Mouse (Mus musculus): ENCODE measurements around the gene Mmp2. TPM values are rescaled to one million over a fixed set of nuclear protein-coding genes. Genes with fewer than 3 reads are reported as not detected.
A peak's percentile ranks its signal among the peaks of the same experiment; 100 is the strongest.
"Not testable (repeated sequence)": the region's sequence is repeated elsewhere in the genome, so short reads cannot be mapped to it uniquely, and the experiment has no call there.

The Mmp2 gene
- total RNA-seq, 4 experiments from 2014 or later, result 19.7 to 42.4 (median 25.2) TPM

- no peak for DNase-seq (ENCODE audit: low spot score in 2 of 2)
These were observed 11.5 kb downstream of the Mmp2 start for GRCm38 (mm10) chr8:92838616-92839015.

GRCm38 (mm10) chr8:92839161-92839560, 12.1 kb downstream of the Mmp2 start:
- DNase-seq (ENCODE audit: low spot score in 2 of 2), result no peak

DNA sequence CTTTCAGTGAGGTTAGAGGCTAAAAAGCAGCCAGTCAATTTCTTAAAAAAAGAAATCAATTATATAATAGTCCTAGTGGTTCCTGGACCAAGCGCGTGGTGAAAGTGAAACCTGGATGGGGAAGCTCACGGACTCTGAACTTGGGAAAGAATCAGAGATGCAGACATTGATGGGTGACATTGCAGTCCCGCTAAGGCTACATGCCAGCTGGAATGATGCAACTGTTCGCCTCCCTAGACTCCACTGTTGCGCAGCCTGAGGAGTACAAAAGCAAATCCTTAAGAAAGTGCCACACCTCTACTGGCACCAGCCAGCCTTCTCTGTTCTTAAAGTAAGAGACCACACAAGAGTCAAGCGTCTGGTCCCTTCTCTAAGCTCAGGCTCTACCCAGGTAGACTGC, 12.8 kb downstream of the Mmp2 start:
- DNase-seq (ENCODE audit: low spot score in 2 of 2), result peak in 1 of 2 experiments; percentile 47

- no peak for DNase-seq (ENCODE audit: low spot score in 2 of 2)
These were observed 19.6 kb downstream of the Mmp2 start for GRCm38 (mm10) chr8:92846684-92847083.

GRCm38 (mm10) chr8:92847299-92847698, 20.2 kb downstream of the Mmp2 start:
- DNase-seq (ENCODE audit: low spot score in 2 of 2), result no peak

DNA sequence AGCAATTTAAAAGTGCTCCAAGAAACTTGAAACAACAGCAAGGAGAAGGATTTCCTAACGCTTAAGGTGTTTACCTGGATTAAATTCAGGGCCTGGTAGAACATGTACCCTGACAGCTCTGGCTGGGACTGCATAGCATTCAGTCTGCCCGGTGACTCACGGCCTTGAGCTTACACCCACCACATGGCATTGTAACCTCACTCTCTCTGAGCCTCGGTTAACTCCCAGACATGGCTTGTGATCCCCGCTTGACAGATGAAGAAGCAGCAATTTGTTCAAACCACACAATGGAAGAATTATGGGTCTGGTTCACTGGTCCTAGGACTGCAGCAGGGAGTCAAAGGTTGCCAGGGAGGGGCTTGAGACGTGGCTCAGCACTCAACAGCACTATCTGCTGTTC, 22.2 kb downstream of the Mmp2 start:
- DNase-seq (ENCODE audit: low spot score in 2 of 2), result no peak

GRCm38 (mm10) chr8:92850239-92850638, 23.1 kb downstream of the Mmp2 start:
- DNase-seq (ENCODE audit: low spot score in 2 of 2), result peak; percentile 92 to 97

DNA sequence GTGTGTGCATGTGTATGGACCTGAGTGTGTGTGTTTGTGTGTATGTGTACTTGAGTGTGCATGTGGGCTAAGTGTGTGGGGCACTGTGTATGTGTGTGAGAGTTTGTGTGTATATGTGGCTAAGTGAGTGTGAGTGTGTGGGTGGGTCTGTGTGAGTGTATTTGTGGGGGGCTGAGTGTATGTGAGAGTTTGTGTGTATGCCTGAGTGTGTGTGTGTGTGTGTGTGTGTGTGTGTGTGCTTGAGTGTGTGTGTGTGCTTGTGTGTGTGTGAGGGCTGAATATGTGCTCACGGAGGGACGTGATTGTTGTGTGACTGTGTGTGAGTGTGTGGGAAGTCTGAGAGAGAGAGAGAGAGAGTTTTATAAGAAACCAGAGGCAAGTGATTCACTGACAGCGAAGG, 24.3 kb downstream of the Mmp2 start:
- no peak for DNase-seq (ENCODE audit: low spot score in 2 of 2)

DNA sequence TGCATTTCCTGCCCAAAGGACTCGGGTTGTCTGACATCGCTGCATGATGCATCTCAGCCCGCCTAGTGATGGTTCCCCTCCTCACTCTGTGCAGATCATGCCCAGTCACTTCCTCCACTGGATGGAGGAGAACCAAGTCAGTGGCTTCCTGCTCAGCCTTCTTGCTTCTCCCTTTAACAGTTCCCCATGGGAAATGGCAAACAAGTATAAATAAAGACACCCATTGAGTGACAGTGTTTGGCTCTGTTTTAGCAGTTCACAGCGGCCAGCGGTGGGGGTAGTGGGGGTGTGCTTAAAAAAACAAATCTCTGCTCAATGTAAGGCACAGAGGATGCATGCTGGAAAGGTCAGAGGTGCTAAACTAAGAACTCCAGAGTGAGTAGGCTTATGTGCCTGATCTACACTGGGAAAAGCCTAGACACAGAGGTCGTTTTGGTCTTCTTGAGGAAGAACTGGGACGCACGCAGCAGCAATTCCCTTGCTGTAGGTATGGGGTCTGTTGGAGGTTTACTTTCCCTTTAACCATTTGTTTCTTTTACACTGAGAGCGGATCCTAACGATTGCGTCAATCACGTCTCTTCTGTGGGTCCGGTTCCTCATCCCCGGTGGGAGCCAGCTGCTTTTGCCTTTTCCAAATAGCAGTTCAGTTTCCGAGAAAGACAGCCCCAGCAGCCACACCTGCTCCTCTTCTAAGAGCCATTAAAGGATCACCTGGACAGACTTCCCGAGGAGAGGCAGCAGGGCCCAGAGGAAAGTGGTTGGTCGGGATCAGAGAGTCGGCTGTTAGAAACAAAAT, 26.3 kb downstream of the Mmp2 start:
- DNase-seq (ENCODE audit: low spot score in 2 of 2), result no peak

GRCm38 (mm10) chr8:92854673-92855072, 27.6 kb downstream of the Mmp2 start:
- DNase-seq (ENCODE audit: low spot score in 2 of 2), result no peak

DNA sequence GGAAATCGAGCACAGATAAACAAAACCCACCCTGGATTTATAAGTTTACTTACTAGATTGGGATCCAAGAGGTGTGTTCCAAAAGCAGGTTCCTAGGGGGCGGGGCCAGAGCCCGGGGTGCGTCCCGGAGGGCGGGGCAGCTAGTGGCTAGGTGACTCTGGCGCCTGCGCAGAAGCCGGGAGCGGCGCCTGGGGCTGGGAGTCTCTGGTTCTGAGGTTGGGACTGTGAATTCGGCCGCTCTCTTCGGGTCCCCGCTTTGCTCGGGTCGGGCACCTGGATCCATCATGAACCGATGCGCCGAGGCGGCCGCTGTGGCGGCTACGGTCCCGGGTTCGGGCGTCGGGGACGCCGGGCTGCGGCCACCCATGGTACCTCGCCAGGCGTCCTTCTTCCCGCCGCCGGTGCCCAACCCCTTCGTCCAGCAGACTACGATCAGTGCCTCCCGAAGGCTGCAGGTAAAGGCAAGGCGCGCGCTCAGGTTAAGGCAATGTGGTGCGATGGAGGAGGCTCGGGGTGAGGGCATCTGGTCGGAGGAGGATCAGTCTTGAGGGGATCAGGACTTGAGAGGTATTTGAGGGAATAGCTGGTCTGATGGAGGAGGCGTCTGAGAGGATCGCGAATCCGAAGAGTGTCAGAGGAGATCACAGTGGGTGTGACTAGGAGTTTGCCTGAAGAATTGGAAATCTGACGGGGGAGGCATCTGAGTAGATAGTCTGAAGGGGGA, 28.2 kb downstream of the Mmp2 start, which contains the start of gene Lpcat2:
Lpcat2 (plus strand) TSS at position 169 of the 724 bp plus-strand sequence.
- peak in 1 of 2 experiments; percentile 35 for DNase-seq (ENCODE audit: low spot score in 2 of 2)

GRCm38 (mm10) chr8:92856273-92856986, 29.3 kb downstream of the Mmp2 start:
- DNase-seq (ENCODE audit: low spot score in 2 of 2), result no peak

DNA sequence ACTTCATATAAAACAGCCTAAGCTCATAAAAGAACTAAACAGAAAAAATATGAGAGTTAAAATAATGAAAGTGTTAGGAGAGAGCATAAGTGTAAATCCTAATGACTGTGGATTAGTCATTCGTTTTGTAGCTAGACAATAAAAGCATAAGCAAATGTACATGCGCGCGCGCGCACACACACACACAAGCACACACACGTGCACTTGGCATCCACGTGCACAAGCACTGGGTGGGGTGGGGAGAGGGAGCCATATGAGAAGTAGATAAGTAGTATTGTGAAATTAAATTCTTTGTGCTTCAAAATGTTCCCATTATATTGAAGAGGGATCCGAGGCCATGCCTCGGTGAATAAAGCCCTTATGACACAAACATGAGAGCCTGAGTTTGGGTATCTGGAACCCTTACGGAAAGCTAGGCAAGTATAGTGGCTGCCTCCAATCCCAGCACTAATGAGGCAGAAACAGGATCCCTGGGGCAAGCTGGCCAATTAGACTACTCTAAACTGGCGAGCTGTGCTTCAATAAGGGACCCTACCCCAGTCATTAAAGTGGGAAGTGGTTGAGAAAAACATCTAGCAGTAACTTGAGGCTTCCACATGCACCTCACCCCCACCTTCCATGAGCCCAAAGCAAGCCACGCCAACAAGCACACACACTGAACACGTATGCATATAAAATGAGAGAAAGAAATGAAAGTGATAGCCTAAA, 31.5 kb downstream of the Mmp2 start:
- DNase-seq (ENCODE audit: low spot score in 2 of 2), result no peak

GRCm38 (mm10) chr8:92861977-92862376, 34.9 kb downstream of the Mmp2 start:
- no peak for DNase-seq (ENCODE audit: low spot score in 2 of 2)

DNA sequence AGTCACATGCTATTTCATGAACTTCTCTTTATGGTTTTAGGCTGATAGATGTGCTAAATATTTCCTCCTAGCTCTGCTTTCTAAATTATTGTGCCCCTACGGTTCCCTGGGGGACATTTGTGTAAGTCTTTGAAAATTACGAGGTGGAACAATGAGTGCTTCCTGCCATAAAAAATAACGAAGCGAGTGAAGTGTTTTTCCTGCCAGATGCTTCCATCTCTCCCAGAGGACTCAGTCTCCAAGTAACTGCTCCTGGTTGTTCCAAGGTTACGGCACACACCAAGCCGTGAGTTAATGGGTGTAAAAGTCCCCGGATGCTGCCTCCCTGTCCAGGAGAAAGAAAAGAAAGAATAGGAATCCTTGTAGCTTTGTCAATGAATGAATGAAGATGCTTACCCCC, 43.2 kb downstream of the Mmp2 start:
- DNase-seq (ENCODE audit: low spot score in 2 of 2), result no peak

GRCm38 (mm10) chr8:92872063-92872759, 45.1 kb downstream of the Mmp2 start:
- DNase-seq (ENCODE audit: low spot score in 2 of 2), result no peak

DNA sequence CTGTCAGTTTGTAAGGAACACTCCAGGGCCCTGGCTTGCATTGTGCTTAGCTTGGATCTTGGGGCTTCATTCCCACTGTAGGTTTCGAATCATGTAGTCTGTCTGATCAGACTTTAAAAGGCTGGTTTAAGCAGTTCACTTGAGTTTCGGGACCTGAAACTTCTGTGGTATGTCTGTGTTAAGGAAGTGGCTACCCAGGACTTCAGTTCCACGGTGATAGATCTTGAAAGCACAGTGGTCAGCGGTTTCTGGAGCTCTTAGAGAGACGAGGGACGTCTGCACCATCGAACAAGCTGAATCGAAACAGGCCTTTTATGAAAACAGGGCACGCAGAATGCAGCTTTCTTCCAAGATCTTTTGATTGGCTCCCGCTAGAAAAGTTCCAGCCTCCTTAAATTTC, 48.7 kb downstream of the Mmp2 start:
- DNase-seq (ENCODE audit: low spot score in 2 of 2), result no peak

- no peak for DNase-seq (ENCODE audit: low spot score in 2 of 2)
These were observed 54.2 kb downstream of the Mmp2 start for GRCm38 (mm10) chr8:92881247-92881646.

- DNase-seq (ENCODE audit: low spot score in 2 of 2), result no peak
These were observed 56.7 kb downstream of the Mmp2 start for GRCm38 (mm10) chr8:92883771-92884170.

- not testable (repeated sequence) for DNase-seq (ENCODE audit: low spot score in 2 of 2)
These were observed 65.1 kb downstream of the Mmp2 start for GRCm38 (mm10) chr8:92892216-92892615.

DNA sequence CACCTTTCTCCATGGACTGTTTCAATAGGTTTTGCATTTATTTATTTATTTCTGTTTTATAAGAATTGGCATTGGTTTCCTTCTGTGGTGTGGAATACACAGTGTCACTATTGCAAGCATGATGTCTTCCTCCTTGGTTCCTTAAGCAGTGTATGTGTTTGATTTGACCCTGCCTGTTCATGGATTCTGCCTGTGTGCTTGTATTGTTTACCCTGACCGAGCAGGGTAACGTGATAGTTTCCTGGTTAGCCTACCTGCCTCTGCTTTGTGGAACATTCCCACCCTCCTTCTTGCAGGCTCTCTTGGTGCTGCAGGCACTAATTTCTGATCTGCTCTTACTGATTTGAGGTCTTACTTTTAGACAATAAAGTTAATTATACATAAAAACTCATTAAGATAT, 66.8 kb downstream of the Mmp2 start:
- no peak for DNase-seq (ENCODE audit: low spot score in 2 of 2)

All from gastrocnemius, adult 8-10 months (tissue).